Mouse (Mus musculus) forebrain, embryonic 13.5 days (tissue): ENCODE data around the gene Pkdcc. TPM values are rescaled to one million over a fixed set of nuclear protein-coding genes. Genes with fewer than 3 reads are reported as not detected.

ENCODE experiments used
- ATAC-seq: fragments of 200-750 bp; cut with Nextera tagmentation; 2 replicates; pipeline ENCODE4 v1.8.0; 2017
- H3K27ac ChIP-seq: fragments of 300-500 bp; sonication (generic); 2 replicates; pipeline ENCODE4 v1.5.1; 2015; ENCODE audit warnings: inconsistent platforms, mild to moderate bottlenecking, moderate library complexity
- H3K27me3 ChIP-seq: fragments of 300-500 bp; sonication (generic); 2 replicates; pipeline ENCODE4 v1.6.1; 2015; ENCODE audit warnings: mild to moderate bottlenecking, inconsistent platforms
- H3K36me3 ChIP-seq: fragments of 300-500 bp; sonication (generic); 2 replicates; pipeline ENCODE4 v1.6.1; 2015; ENCODE audit warnings: mild to moderate bottlenecking, inconsistent platforms; ENCODE audit not compliant: poor library complexity, severe bottlenecking
- H3K4me1 ChIP-seq: fragments of 300-500 bp; sonication (generic); 2 replicates; pipeline ENCODE4 v1.6.1; 2015; ENCODE audit warnings: inconsistent platforms
- H3K4me2 ChIP-seq: fragments of 300-500 bp; sonication (generic); 2 replicates; pipeline ENCODE4 v1.6.1; 2015; ENCODE audit warnings: inconsistent platforms, mild to moderate bottlenecking, moderate library complexity
- H3K4me3 ChIP-seq: fragments of 300-500 bp; sonication (generic); 2 replicates; pipeline ENCODE4 v1.5.1; 2015; ENCODE audit warnings: mild to moderate bottlenecking, inconsistent platforms
- H3K9ac ChIP-seq: fragments of 300-500 bp; sonication (generic); 2 replicates; pipeline ENCODE4 v1.6.1; 2015; ENCODE audit warnings: mild to moderate bottlenecking, inconsistent platforms
- H3K9me3 ChIP-seq: fragments of 300-500 bp; sonication (generic); replicated peaks from 2 replicates; pipeline ENCODE4 v1.6.1; 2016; ENCODE audit warnings: inconsistent platforms
- WGBS: fragments of 180-500 bp; shearing (Covaris S2); methylation state at CpG from one replicate; pipeline ENCODE4 v1.1.7; 2015; 5-methylcytosine and 5-hydroxymethylcytosine counted together
- polyA plus RNA-seq: library from polyadenylated mRNA; unstranded; fragments of >200 nt; fragmentation: Nextera tagmentation; extraction: Ambion mirVana; gene quantifications from 2 replicates; pipeline ENCODE4 v1.2.1, GENCODE M21; 2015

Pkdcc gene
- polyA plus RNA-seq, 1 experiment from 2014 or later = 7.0 TPM

DNA sequence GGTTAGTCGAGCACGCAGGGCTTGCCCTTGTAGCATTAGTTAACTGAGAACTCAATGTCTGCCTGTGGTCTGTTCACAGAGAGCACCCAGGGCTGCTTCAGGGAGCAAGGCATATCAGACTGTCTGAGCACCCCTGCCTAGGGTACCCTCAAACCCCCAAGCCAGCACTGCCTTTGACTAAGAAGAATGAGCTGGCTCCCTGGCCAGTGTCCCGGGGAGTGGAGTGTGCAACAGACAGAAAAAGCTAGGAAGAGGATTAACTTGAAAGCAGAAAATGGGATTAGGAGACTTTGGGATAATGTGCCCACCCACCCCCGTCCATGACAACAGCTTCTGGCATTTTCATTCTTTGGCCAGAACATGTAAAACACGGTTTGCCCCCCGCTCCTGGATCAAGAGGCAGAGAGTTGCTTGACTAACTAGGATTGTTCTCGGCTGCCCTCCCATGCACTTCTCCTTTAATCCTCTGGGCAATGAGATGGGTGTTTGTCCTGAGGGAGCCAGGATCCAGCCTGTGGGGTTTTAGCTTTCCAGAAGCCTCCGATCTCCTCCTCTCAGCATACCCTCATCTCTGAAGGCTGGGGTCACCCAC, 11.4 kb downstream of the Pkdcc start:
- peaks cover 52% of the 10 kb centered on the region for H3K36me3 ChIP-seq
- no peaks in the 10 kb centered on the region for H3K9me3 ChIP-seq
- no peak overlapping the region for H3K4me3 ChIP-seq
- no peak overlapping the region for H3K27ac ChIP-seq
- no peak for ATAC-seq
- WGBS = 26% methylated on average over 8 of the region's 8 CpGs
- peaks cover 14% of the 10 kb centered on the region for H3K4me1 ChIP-seq
- H3K4me2 ChIP-seq = no peak overlapping the region
- H3K27me3 ChIP-seq = no peaks in the 10 kb centered on the region
- no peak overlapping the region for H3K9ac ChIP-seq

DNA sequence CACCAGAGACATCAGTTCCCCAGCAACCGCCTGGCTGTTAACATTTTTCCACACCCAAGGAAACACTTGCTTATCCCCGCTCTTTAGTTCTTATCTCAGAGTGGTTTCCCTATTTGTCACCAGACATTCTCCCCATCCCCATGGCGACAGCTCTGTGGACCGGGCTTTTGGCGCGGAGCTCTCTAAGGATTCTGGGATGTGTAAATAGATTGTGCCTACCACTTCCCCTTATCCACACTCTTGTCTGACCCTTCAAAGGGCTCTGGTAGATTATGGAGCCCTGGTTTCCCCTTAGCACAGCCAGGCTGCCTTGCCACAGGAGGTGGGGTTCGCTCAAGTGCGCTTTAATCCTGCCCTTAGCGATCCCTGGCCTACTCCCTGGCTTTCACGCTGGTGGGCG, 16.3 kb downstream of the Pkdcc start:
- H3K27me3 ChIP-seq = no peaks in the 10 kb centered on the region
- H3K4me3 ChIP-seq = no peak overlapping the region
- WGBS = 58% methylated on average over 11 of the region's 11 CpGs
- no peak overlapping the region for H3K9ac ChIP-seq
- no peak overlapping the region for H3K4me2 ChIP-seq
- H3K9me3 ChIP-seq = no peaks in the 10 kb centered on the region
- no peak for ATAC-seq
- no peak overlapping the region for H3K27ac ChIP-seq
- peaks cover 8% of the 10 kb centered on the region; the same call in 1 of the 2 replicates for H3K36me3 ChIP-seq
- 0 out of 2 replicates have a peak, but pooled peaks cover 3% of the 10 kb centered on the region for H3K4me1 ChIP-seq

DNA sequence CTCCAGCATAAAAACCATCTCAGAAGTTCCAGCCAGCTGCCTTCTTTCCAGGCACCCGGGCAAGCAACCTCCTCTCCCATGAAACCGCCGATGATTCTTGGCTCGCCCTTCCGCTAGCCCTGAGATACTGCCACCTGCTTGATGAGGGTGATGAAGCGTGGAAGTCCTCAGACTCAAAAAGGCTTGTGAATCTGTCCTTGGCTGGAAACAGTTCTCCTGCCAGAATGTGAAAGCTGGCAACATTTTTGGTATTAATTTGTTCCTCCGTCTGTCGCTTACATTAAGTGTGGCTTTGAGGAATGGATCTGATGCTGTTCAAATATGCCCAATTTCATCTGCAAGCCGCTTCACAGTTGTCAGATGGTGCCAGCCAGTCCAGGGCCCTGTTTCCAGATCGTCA, 20.1 kb downstream of the Pkdcc start:
- H3K36me3 ChIP-seq = no peaks in the 10 kb centered on the region
- peak; percentile 73; the same call in 1 of the 2 replicates for ATAC-seq
- no peak overlapping the region for H3K9ac ChIP-seq
- H3K4me3 ChIP-seq = no peak overlapping the region
- H3K27ac ChIP-seq = no peak overlapping the region
- H3K27me3 ChIP-seq = no peaks in the 10 kb centered on the region
- H3K4me1 ChIP-seq = peaks cover 3% of the 10 kb centered on the region; the same call in 1 of the 2 replicates
- WGBS = 84% methylated on average over 10 of the region's 10 CpGs
- no peak overlapping the region for H3K4me2 ChIP-seq
- H3K9me3 ChIP-seq = no peaks in the 10 kb centered on the region

DNA sequence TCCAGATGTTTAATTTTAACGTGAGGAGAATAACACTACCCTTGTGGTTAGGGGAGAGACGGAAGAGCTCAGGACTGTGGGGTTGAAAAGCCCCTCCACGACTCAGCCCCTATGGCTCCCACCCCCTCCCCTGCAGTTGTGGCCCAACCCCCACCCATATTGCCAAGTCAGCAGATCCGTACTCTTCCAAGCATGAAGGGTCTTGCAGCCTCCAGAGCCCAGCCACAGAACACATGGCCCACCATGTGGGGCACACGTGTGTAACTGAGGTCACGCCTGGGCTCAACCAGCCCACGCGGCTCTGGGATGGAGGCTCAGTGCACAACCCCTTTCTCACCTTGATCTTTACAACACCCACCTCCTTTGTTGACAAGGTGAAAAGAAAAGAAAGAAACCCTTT, 21.1 kb downstream of the Pkdcc start:
- Histone ChIP-seq H3K4me2 (no peak overlapping the region), H3K27ac (no peak overlapping the region), H3K9me3 (no peaks in the 10 kb centered on the region), H3K4me1 (peaks cover 3% of the 10 kb centered on the region; the same call in 1 of the 2 replicates), H3K36me3 (no peaks in the 10 kb centered on the region), H3K9ac (no peak overlapping the region), H3K4me3 (no peak overlapping the region), H3K27me3 (no peaks in the 10 kb centered on the region)
- WGBS = 85% methylated on average over 8 of the region's 8 CpGs
- no peak for ATAC-seq

DNA sequence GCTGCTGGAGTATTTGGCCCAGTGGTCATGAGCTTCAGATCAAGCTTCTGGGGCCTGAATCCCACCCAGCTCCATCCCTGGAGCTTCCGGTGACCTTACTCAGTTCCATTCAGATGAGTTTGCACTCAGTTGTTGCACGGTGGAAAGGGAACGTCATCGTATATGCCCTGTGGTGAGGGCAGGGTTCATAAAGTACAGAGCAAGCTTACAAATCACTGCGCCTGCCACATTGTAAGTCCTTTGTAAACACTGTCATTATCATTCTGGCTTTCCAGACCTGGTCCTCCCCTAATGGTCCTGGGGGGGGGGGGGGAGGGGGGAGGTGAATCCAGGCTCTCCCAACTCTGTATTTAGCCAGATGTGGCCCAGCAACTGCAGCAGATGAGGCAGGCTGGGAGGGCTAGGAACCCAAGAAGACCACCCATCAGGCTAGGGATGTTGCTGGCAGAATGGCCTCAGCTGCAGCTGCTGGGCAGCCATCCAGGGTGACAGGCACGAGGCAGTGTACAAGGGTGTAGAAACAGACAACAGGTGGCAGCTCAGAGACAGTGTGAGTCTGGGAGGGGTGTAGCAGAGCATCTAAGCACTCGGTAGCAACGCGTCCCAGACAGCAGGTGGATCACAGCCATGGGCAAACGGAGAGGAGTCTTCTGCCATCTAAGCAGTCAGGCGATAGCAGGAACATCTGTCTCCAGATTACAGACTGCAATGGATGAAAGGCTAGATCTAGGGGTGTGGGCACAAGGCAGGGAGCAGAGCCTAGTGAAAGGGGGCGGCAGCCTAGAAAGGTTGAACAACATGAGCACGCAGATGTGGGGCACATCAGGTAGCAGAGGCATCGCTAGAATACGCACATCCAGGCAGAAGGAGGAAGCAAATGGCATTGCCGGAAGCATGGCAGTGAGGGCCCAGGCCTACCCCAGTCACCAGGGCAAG, 23.3 kb downstream of the Pkdcc start:
- no peak for ATAC-seq
- H3K9me3 ChIP-seq = no peaks in the 10 kb centered on the region
- no peaks in the 10 kb centered on the region for H3K27me3 ChIP-seq
- H3K27ac ChIP-seq = no peak overlapping the region
- H3K4me2 ChIP-seq = no peak overlapping the region
- H3K9ac ChIP-seq = no peak overlapping the region
- no peak overlapping the region for H3K4me3 ChIP-seq
- H3K4me1 ChIP-seq = no peaks in the 10 kb centered on the region; the same call in 1 of the 2 replicates
- H3K36me3 ChIP-seq = no peaks in the 10 kb centered on the region
- WGBS = 77% methylated on average over 16 of the region's 16 CpGs

DNA sequence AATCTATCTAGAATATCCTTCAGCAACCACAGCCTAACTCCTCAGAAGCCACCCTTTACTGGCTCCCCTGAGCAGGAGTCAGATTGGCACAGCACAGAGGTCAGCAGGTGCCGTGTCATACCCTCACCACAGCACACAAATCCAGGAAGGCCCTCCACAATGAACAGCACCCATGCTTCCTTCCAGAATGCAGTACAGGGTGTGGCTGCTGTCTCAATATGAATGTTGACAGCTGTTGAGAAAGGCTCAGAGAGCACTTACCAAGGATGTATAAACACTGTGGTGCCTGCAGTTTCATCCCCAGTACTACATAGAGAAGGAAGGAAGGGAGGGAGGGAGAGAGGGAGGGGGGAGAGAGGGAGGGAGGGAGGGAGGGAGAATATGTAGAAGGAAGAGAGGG, 29.4 kb downstream of the Pkdcc start:
- no peak overlapping the region for H3K27ac ChIP-seq
- ATAC-seq = no peak
- no peak overlapping the region for H3K4me3 ChIP-seq
- H3K4me1 ChIP-seq = no peaks in the 10 kb centered on the region
- H3K9ac ChIP-seq = no peak overlapping the region
- 68% methylated on average over 1 of the region's 1 CpGs for WGBS
- H3K36me3 ChIP-seq = no peaks in the 10 kb centered on the region
- H3K4me2 ChIP-seq = no peak overlapping the region
- H3K9me3 ChIP-seq = no peaks in the 10 kb centered on the region
- H3K27me3 ChIP-seq = no peaks in the 10 kb centered on the region

DNA sequence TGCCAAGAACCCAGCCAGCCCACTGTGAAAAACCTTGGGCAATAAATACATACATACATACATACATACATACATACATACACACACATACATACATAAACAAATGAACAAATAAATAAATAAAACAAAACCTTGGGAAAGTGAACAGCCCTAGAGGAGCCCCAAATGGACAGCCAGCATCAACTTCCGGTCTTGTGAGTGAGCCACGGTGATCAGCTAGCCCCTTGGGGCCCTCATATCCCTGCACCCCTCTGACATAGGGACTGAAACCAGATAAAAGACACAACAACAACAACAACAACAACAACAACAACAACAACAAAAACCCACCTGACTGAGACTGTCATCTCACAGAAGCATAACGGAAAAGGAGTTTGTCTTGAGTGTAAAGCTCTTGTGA, 30.4 kb downstream of the Pkdcc start:
- Histone ChIP-seq H3K4me2 (no peak overlapping the region), H3K27me3 (no peaks in the 10 kb centered on the region), H3K9me3 (no peaks in the 10 kb centered on the region), H3K9ac (no peak overlapping the region), H3K4me1 (no peaks in the 10 kb centered on the region), H3K4me3 (no peak overlapping the region), H3K27ac (no peak overlapping the region), H3K36me3 (no peaks in the 10 kb centered on the region)
- no peak for ATAC-seq
- 89% methylated on average over 3 of the region's 3 CpGs for WGBS

DNA sequence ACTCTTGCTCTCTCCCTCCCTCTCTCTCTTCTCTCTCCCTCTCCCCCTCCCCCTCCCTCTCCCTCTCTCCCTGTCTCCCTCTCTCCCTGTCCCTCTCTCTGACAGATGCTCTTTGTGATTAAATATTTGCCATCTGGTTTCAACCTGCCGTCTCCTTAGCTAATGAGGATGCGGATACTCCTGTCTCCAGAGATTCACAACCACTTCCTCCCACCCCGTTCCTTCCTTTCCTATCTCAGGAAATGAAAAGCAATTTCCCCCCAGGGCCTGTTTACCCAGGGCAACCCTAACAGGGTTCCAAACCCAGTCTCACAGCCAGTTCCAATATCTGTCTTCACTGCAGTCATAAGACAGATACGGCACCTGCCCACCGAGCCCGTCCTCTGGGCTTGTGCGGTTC, 31.0 kb downstream of the Pkdcc start:
- Histone ChIP-seq H3K27ac (no peak overlapping the region), H3K9me3 (no peaks in the 10 kb centered on the region), H3K4me2 (no peak overlapping the region), H3K27me3 (no peaks in the 10 kb centered on the region), H3K4me1 (no peaks in the 10 kb centered on the region), H3K36me3 (no peaks in the 10 kb centered on the region), H3K9ac (no peak overlapping the region), H3K4me3 (no peak overlapping the region)
- peak; percentile 65 for ATAC-seq
- WGBS = 65% methylated on average over 7 of the region's 7 CpGs

DNA sequence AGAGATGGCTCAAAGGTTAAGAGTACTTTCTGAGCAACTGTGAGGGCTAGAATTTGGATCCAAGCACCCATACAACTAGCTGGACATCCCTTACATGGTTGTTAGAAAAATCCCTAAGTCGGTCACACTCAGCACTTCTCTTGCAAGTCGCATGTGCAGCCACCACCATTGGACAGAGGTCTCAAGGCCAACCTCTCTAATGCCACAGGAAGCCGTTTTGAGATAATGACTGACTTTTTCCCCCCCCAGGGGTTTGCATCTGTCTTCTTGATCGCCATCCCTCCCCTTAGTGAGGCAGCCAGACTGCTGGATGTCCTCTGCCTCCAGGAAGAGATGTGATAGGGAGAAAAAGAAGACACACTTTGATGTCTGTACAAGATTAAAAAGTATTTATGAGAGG, 32.1 kb downstream of the Pkdcc start:
- H3K9ac ChIP-seq = no peak overlapping the region
- 80% methylated on average over 4 of the region's 4 CpGs for WGBS
- no peaks in the 10 kb centered on the region for H3K36me3 ChIP-seq
- no peak overlapping the region for H3K4me2 ChIP-seq
- ATAC-seq = no peak
- peaks cover 2% of the 10 kb centered on the region; the same call in 1 of the 2 replicates for H3K27me3 ChIP-seq
- H3K4me1 ChIP-seq = no peaks in the 10 kb centered on the region
- H3K27ac ChIP-seq = no peak overlapping the region
- H3K9me3 ChIP-seq = no peaks in the 10 kb centered on the region
- H3K4me3 ChIP-seq = no peak overlapping the region

DNA sequence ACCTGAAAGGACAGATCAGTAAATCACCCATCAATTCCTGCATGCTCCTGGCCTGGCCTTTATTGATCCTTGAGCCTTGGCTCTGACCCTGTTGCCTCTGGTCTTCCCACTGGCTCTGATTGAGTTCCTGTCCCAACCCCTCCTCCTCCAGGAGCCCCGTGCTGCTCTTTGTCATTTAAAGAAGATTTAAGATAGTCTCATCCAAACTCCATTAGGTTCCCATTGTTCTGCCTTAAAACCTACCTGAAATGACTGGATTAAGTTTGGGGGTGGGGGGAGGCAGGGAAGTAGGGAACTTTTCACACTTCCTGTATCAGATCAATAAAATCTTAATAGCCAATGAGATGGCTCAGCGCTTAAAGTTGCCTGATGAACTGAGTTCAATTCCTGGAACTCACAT, 33.4 kb downstream of the Pkdcc start:
- WGBS = 33% methylated on average over 2 of the region's 2 CpGs
- H3K9ac ChIP-seq = no peak overlapping the region
- H3K9me3 ChIP-seq = no peaks in the 10 kb centered on the region
- H3K27me3 ChIP-seq = peaks cover 2% of the 10 kb centered on the region; the same call in 1 of the 2 replicates
- no peak overlapping the region for H3K27ac ChIP-seq
- no peak for ATAC-seq
- H3K36me3 ChIP-seq = no peaks in the 10 kb centered on the region
- H3K4me3 ChIP-seq = no peak overlapping the region
- H3K4me2 ChIP-seq = no peak overlapping the region
- no peaks in the 10 kb centered on the region for H3K4me1 ChIP-seq

DNA sequence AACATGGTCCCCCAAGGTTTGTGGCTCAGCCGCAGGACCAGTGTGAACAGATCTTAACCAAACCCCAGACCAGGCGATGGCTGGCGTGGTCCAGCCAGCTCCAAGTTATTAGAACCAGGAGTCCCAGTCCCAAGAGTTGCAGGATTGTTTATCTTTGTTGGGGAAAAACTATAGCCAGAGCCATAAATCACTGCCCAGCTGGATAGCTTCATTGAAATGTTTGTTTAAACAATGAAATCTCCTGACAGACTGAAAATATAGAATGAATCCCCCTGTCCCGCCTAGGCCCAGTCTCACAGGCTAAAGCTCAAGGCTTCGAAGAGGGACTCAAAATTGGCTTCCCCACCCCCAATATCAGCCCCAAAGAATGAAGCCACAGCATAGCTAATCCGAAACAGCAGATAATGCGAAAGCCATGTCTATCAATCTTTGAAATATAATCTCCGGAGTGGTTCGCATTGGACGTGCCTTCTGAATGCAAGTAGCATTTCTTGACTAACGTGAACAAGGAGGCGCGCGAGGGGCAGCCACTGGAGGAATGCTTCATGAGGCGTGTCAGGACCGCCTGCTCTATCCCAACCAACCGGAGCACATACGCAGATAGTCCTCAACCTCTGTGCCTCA, 35.9 kb downstream of the Pkdcc start:
- 91% methylated on average over 18 of the region's 18 CpGs for WGBS
- Histone ChIP-seq H3K27me3 (peaks cover 2% of the 10 kb centered on the region; the same call in 1 of the 2 replicates), H3K9ac (no peak overlapping the region)

DNA sequence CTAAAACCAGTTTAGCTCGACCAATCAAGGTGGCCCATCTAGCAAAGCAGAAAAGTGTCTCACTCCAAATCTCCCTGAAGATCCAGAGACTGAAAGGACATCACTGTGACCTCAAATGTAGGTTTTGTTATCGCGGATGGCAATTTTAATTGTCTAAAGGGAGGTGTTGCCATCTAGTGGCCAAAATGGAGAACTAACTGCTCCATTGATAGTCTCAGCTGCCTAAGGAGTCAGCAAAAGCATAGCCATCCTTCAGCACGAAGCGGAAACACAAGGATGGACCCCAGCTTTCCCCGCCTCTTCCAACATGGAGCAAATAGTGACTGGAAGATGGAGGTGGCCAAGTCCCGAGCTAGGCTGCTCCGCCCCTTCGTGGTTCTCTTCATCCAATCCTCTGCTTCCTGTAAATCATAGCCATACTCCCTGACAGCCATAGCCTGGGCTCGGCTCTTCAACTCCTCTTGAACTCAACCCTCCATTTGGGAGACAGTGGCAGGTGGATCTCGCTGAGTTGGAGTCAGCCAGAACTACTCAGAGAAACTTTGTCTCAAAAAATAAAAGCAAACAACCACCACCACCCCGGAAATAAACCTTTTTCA, 38.1 kb downstream of the Pkdcc start:
- Histone ChIP-seq H3K27ac (no peak overlapping the region), H3K9ac (no peak overlapping the region), H3K4me3 (no peak overlapping the region), H3K4me1 (no peaks in the 10 kb centered on the region), H3K36me3 (no peaks in the 10 kb centered on the region), H3K27me3 (peaks cover 2% of the 10 kb centered on the region; the same call in 1 of the 2 replicates), H3K9me3 (no peaks in the 10 kb centered on the region; the same call in 1 of the 2 replicates), H3K4me2 (no peak overlapping the region)
- 30% methylated on average over 12 of the region's 12 CpGs for whole genome bisulfite sequencing
- peak; percentile 81 for ATAC-seq

More for the DNA sequence above, 35.9 kb downstream of the Pkdcc start:
- Histone ChIP-seq H3K27ac (no peak overlapping the region), H3K36me3 (no peaks in the 10 kb centered on the region), H3K4me2 (no peak overlapping the region), H3K4me3 (no peak overlapping the region), H3K9me3 (no peaks in the 10 kb centered on the region; the same call in 1 of the 2 replicates), H3K4me1 (no peaks in the 10 kb centered on the region)
- ATAC-seq = no peak
